Mouse (Mus musculus): Measurements from ENCODE around the gene Cntn1.

GRCm38 (mm10) chr15:92160855-92161162 is 109.8 kb downstream of the Cntn1 start:
- TF ChIP-seq CTCF (IDR thresholded peaks at IDR 0.05; ENCODE audit: extremely low read depth, insufficient read depth, insufficient read length, insufficient replicate concordance) (no peak), POLR2A (IDR thresholded peaks at IDR 0.05; ENCODE audit: low read depth, low read length) (no peak)

Data from spleen, adult 2 months (tissue).